Mouse (Mus musculus): Measurements from ENCODE around the gene Klra7.
"Not testable (repeated sequence)": the region's sequence is repeated elsewhere in the genome, so short reads cannot be mapped to it uniquely, and the experiment has no call there.

The Klra7 gene

GRCm38 (mm10) chr6:130233222-130233621 lies at the start of gene Klra7:
TSS of gene Klra7 (minus strand) at chr6:130233322.
- DNase-seq = no peak

- not testable (repeated sequence) for DNase-seq
Observed at GRCm38 (mm10) chr6:130281828-130282227, 48.7 kb upstream of the Klra7 start, which contains the start of gene Klra10. TSS of gene Klra10 (minus strand) at chr6:130281928.

DNA sequence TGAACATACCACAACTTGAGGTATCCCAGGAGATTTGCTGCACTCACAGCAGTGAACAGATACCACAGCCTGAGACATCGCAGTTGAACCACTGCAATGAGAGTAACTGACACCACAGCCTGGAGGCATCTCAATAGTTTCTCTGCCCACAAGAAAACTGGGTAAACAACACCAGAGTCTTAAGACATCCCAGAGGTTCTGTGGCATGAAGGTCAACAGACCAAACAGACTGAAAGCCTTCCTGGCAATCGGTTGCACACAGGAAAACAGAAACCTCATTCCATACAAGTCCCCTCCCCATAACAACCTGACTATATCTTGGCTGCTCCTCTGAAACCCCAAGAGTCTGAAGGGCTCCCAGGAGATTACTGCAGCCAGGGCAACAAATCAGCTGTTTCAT lies 22.2 kb upstream of the Klra7 start:
- DNase-seq = no peak

GRCm38 (mm10) chr6:130237536-130237935 lies 4.4 kb upstream of the Klra7 start:
- DNase-seq = no peak

- no peak for DNase-seq
Observed at GRCm38 (mm10) chr6:130236635-130237034, 3.5 kb upstream of the Klra7 start.

DNA sequence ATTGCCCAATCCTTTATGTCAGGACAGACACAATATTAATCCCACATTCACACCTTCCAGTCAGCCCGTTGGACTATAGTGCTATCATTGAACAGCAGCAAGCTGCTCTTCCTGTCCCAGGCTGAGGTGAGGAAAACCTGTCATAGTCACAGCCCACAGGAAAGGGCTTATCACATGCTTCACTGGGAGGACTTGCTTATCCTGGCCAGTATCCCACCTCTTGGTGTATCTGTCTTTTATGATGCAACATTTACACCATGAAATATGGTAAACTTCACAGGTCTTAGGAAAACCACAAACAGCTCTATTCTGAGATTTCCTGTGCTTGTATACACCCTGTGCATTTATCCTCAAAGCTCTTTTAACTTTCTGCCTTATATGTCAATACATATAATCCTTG lies 35.7 kb downstream of the Klra7 start:
- DNase-seq = not testable (repeated sequence)

DNA sequence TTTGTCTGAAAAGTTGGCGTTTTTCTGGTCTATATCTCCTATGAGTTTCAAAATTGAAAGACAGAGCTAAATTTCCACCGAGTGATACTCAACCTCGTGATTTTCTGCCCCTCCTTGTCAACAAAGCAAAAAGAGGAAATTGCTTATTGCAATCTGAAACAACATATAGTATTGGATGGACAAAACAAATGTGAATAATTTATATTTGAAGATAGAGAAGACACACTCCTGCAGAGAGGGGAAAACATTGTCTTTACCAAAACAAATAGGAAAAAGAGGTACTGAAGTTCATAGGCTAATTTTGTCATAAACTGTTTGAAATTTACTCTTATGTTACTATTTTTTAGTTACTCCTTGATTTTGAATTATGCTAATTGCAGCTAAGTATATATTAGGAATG lies 40.1 kb downstream of the Klra7 start, which contains the start of gene Klra9:
TSS of gene Klra9 (minus strand) at position 101 of the 400 bp plus-strand sequence.
- not testable (repeated sequence) for DNase-seq
